Mouse (Mus musculus) neutrophil, adult 5-6 weeks (primary cell): Measurements from ENCODE around the gene Arhgef28. TPM values are rescaled to one million over a fixed set of nuclear protein-coding genes. Genes with fewer than 3 reads are reported as not detected.

Experiments
- ATAC-seq: fragments of 151-379, 151-347 bp; 2 replicates; pipeline ENCODE4 v1.8.0; 2017; ENCODE audit warnings: mild to moderate bottlenecking, moderate TSS enrichment; ENCODE audit not compliant: insufficient number of reproducible peaks, poor library complexity, low FRiP score, severe bottlenecking; ENCODE audit errors: extremely low read depth
- total RNA-seq: library from RNA; stranded (forward); fragments of 200-1000 nt; gene quantifications from 2 replicates; pipeline ENCODE4 v1.2.3, GENCODE M21; 2017

Arhgef28 gene
- total RNA-seq, 1 experiment from 2014 or later = not detected

DNA sequence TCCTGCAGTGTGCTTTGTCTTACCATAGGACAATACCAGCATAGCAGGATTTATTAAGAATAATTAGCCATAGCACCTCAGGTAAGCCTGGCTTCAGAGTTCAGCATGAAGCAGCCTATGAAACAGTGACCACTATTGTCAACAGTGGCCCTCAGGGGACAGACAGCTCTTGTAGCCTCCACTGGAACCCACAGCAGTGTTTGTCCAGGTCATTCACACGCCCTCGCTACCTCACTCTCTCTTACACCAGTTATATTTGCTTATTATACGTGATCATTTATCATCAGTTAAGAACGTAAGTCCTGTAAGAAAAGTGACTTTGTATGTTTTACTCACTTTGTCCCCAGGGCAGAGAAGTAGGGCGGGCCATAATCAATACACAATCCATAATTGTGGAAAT lies 203.6 kb downstream of the Arhgef28 start:
- no peak for ATAC-seq

DNA sequence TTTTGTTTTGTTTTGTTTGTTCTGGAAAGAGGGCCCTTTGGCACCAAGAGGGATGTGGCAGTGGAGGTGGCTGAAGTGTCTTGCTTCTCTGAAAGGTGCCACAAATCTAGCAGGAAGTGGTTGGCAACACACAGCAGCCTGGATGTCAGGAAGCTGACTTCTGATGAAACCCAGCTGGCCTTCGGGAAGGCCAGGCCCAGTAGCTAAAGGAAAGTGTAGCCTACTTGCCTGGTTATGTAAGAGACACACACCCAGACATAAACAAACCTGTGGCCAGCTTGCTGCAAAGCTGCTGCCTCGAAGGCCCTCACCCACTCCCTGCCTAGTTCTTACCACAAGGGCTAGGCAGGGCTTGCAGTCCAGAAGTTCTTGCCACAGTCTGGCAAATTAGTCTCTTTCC lies 204.1 kb downstream of the Arhgef28 start:
- ATAC-seq = no peak

DNA sequence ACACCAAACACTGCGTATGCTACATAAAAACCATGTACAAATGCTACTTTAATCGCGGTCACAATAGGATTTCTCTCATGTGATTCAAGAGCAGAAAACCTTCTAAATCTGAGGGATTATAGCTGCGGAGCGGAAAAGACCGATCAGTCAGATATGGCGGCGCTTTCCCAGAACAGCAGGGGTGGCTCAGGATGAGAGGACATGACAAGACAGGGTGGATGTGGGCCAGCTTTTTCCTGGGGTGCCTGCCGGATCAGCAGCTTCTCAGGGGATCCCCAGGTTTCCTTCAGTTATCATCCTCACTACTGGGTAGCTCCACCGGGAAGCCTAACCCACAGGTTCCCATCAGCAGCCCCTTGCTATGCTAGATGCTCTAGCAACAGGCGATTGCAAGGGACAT lies 204.5 kb downstream of the Arhgef28 start:
- ATAC-seq = no peak

DNA sequence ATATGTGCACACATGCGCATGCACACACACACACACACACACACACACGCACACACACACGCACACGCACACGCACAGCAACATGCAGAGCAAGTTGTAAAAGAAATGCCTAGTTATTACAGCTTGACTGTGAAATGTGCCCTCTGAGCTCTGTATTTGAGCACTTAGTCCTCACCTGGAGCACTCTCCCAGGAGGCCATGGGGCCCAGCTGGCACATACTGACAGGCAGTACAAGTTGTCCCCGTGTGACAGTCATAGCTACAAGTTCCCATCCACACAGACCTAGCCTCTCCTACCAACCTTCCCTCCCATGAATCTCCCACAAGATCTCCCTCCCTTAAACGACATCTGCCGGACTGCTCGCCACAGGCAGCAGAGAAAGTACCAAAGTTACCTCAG lies 205.4 kb downstream of the Arhgef28 start:
- no peak for ATAC-seq

DNA sequence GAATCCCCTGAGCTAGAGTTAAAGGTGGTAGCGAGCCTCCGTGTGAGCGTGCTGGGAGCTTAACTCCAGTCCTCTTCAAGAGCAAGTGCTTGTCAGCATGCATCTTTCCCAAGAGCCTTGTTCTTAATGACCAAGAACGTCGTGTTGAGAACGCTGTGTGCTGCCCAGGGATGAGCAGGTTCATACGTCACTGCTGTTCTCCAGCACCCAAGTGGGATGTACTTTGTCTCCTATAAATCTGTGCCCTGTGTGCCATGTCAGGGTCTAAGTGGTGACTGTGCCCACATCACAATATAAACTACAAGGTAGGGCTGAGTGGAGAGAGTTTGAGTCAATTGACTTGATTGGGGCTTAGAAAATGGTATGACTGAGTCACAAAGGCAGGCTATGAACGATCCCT lies 207.1 kb downstream of the Arhgef28 start:
- ATAC-seq = no peak

DNA sequence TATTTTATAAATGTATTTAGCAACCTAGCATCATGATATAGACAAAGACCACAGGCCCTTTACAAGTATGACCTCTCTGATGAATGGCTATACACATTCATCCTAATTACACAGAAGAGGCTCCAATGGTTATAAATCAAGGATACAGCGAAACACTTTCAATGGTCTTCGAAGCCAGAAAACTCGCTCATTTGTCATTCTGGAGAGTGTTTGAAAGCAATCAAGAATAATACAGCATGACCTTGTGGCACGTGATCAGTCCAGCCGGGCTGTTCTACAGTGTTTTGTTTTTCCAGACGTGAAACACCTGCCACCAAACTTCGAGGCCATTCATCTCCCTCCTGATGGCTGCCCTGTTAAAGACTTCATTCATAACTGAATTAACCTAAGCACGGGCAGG lies 207.7 kb downstream of the Arhgef28 start:
- ATAC-seq = no peak

DNA sequence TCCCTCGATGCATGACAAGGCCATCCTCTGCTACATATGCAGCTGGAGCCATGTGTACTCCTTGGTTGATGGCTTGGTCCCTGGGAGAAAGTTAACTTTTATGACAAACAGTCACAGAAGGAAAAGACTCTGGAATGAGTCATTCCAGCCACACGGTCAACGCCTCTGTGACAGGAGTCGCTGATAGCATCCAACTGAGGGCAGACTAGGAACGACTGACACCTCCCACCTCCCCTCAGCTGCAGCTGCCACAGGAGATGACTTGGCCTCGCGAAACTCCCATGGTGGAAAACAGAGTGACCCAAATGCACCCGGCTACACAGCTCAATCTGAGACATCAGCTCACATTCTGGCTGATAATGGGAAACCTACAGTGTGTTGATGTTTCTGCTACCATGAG lies 215.3 kb downstream of the Arhgef28 start:
- no peak for ATAC-seq

DNA sequence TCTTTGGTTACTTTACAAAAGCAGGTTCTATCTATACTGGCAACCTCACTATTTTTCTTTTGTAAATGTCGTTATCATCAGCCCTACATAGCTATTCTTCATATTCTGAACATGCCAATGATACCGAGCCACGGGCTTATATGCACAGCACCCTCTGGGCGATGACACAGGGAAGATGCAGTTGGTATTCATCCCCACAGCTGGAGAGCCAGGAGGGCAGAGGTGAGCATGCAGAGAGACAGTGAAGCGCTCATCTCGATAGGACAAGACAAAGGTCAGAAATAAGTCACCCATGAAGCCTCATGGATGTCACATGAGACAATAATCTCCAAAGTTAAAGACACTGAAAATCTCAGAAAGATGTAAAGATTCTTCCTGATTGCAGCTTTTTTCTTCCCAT lies 217.4 kb downstream of the Arhgef28 start:
- no peak for ATAC-seq

DNA sequence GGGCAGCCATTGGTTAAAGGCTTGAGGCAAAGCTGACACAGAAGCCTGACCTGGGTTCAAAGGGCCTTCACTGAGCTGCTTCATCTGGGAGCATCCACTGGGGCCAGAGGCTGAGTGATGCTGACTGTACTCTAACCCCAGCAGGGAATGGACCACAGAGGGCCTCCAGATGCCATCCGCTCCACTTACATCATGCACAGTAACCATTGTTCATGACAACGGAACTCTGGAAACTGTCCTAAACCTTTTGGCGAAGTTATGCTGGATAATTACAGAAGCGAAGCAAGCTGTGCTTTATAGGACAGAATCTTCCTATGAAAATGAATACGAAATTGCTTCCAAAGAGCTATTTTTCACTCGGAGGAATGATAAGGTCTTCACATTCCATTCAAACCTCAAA lies 219.5 kb downstream of the Arhgef28 start:
- ATAC-seq = no peak

DNA sequence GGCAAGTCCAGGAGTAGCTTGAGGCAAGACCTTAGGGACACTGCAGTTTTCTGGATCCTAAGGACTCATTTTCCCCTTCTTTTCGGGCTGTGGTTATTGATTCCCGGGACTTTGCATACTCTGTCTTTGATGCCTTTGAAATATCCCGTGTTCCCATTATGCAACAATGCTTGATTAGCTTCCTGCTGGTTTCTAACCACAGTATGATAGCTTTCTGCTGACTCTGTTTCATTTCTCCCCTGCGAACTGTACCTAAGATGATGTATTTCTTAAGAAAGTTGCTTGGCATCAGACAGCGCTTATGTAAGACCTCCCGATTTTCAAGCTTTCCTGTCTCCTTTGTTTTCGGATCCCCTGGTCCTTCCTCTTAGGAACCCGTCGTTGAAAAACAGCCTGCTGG lies 229.1 kb downstream of the Arhgef28 start:
- no peak for ATAC-seq

DNA sequence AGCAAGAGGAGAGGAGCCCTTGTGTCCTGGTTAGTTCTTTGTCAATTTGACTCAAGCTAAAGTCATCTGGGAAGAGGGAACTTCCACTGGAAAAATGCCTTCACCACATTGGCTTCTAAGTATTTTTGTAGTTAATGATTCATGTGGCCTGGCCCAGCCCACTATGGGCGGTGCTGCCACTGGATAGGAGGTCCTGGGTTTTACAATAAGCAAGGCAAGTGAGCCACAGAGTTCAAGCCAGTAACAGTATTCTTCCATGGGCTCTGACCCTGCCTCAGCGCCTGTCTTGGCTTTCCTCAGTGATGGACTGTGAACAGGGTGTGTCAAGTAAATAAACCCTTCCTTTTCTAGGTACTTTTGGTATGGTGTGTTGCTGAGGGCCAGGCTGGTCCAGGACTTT lies 229.6 kb downstream of the Arhgef28 start:
- ATAC-seq = no peak

DNA sequence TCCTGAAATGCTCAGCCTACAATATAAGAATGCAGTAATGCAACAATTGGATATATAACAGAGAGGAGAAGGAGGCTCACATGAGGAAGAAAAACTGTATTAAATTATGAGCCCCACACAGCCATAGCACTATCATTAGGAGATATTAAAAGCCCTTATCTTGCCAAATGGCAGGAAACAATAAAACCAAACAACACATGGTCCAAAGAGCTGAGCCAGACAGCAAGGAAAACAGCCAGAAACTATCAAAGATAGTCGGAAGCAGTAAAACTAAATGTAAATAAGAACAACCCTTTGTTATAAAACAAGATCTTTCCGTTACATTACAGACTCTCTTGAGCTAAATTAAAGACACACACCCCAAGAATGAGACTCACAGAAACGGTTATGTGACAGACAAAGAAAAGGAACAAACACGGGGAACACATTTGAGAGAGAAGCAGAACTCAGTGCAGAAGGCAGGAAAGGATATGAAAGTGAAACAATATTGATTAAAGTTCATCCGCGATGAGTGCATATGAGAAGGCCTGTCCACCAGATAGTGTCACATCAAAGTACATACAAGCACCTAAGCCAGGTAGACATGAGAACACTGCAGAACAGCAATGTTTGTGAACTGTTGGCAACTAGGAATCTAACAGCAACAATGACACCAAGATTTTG lies 231.6 kb downstream of the Arhgef28 start:
- no peak for ATAC-seq

DNA sequence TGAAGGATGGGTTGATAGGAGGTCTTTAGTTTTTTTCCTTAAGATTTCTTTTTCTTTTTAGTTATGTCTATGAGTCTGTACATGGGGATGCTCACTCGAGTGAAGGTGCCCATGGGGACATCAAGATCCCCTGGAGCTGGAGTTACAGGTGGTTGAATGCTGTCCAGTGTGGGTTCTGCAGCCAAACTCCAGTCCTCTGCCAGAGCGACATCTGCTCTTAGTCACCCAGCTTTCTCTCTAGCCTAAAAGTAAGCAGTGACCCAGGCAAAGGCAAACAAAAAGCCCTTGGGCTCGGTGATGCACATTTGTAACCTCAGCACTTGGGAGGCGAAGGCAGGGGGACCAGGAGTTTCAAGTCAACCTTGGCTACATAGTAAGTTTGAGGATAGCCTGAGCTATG lies 232.3 kb downstream of the Arhgef28 start:
- ATAC-seq = no peak

DNA sequence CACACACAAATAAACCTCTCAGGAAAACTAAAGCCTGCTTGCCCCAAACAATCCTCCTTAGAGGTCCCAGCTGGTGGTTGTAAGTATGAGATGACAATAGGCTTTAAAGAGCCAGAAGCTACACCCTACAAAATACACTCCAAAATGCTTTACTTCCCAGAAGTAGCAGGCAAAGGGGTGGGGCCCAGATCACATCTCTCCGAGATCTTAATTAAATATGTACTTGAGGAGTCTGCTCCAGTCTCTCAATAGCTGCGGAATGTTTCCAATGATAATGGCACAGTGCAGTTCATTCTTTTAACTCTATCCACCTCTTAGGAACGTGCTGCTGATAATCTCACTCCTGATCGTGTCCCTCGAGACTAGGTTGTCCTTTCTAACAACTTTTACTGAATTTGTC lies 240.2 kb downstream of the Arhgef28 start:
- no peak for ATAC-seq

DNA sequence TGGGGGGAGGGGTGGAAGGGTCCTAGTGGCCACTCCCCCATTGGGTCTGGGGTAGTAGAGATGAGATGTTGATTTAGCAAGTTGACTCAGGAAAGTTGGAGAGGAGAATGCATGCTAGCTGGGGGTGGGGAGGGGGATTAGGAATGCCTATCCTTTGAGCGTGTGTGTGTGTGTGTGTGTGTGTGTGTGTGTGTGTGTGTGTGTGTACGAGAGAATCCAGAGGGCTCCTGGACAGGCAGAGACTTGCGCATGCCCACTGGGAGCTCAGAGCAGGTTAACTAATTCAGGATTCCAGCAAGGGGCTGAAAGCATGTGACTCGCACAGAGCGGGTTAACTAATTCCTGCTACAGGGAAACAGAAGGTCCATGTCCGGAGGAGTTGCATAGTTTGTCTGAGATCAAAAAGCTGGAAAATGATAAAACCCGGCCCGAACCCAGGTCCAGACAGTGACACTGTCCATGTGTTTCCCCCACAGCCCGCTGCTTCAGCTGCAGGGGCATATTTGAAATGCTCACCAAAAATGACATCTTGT lies 241.3 kb downstream of the Arhgef28 start:
- ATAC-seq = no peak

DNA sequence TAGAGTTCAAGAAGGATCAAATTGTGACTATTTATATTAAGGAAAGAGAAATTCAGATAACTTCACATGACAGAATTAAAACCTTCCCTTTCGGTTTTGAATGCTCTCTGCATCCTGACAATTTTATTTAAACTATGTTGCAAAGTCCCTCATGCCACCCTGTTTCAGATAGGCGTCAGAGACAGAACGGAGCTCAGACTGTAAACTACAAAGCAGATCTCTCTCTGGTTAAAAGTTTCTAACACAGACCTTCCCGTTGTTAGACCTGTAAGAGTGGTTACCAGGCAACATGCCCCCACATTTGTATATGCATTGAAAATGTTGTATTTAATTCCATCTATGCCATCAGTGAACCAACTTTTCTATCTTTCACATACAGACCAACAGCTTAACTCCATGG lies 246.1 kb downstream of the Arhgef28 start:
- ATAC-seq = no peak

DNA sequence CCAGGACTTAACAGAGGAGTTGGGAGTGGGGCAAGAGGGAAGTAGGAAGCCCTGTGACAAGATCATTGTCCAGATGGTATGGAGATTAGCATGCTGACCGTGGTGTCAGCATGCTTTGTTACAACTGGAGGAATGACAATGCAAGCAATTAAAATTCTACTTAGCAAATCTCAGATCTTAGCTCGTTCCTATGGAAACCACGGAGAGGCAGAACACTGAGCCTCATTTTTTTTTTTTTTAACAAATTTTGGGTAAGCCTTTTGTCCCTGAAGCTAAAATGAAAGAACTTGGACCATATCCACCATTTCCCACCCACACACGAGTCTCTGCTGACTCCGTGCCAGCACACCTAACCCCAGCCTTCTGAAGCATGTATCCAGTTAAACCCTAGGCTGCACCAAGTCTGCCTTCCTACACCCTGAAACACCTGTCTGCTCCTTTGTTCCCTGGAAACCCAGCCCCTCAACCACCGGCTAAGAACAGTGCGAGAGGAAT lies 246.8 kb downstream of the Arhgef28 start:
- ATAC-seq = no peak

DNA sequence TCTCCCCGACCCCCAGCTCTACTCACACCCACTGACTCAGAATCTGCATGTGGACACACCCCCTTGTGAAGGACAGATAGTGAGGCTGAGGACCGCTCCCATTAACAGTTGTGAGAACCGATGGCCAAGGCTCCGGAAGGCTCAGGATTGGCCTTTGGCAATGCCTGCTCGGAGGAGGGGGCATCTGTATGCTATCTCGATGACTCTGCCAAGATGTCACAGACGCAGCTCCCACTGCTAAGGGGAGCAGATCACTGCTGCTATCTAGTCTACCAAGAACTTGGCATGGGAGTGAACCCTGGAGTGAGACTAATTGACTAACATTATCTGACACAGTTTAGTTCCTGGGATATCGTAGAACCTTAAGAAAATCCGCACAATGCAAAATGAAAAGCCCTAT lies 250.5 kb downstream of the Arhgef28 start:
- ATAC-seq = no peak

DNA sequence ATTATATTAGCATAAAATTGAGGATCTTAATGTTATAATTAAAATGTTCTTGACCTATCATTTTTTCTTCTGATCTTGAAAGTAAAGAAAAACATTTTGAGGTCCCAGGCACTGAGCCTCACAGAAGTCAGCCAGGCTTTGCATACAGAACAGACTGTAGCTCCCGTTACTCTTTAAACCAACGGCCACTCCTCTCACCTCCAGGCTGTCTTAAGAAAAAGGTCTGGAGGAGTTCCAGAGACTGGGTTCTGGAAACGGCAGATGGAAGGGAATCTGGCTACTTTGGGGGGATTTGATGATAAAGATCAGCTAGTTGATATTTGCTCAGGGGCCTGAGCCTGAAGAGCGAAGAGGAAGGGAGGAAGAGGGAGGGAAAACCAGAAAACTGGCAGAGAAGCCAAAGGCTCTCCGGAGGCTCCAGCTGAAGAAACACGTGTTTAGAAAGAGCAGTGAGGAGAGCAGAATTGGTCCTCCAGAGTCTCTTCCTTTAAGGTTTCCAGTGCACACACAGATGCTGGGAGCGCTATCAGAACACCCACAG lies 251.2 kb downstream of the Arhgef28 start:
- ATAC-seq = no peak

DNA sequence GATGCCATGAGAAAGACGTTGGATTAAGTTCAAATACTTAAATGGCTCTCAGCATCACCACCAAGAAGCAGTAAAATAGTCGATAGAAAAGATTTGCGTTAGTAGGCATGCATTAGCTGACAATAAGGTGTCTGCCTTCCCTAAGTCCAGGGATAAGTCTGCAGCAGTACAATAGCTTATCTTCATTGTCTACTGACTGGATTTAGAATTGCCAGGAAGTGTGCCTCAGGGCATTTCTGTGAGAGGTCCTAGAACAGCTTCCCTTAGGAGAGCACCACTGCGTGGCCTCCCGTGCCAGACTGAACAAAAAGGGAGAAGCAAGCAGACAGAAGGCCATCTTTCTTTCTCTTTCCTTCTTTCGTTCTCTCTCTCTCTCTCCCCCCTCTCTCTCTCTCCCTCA lies 252.2 kb downstream of the Arhgef28 start:
- ATAC-seq = no peak

DNA sequence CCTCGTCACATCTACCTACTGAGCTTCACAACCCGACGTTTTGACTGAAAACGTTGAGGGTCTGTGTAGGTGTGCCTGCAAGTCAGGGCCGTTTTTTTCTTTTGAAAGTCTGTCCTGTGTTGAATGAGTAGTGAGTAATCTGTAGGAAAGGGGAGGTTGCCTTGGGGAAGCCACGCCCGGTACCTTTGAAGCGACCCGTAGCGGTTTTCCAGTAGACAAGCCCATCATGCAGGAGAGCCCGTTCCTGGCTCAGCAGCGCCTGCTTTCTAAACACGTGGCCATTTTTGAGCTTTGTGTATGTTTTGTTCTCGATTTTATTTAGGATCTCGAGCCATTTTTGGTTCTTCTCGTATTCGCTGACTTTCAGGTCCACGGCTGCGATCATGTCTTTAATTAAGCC lies 252.7 kb downstream of the Arhgef28 start:
- no peak for ATAC-seq
